9 mouse cellular contexts compared by ENCODE assay signal in genomic region chr1:185587671-185588347, GRCm38 (mm10).
DNase-seq lines count a peak whose midpoint lies in the region; ATAC-seq lines count a peak whose summit lies in the region.
"Had no signal": no experiment of that assay in that cellular context is flagged by ENCODE, and none has a peak within 500 bp of the region (broad histone marks: within the 10 kb centered on the region; RNA-seq: fewer than 3 reads in every experiment).

No protein-coding gene starts in this region.

- no peak overlapping the region for H3K27ac ChIP-seq in kidney, embryonic 16.5 days (ENCODE audit: low read length)

- no peaks in the 10 kb centered on the region for H3K27me3 ChIP-seq in kidney, embryonic 16.5 days (ENCODE audit: insufficient read depth, low read length)

- no peak overlapping the region for H3K4me2 ChIP-seq in kidney, embryonic 16.5 days (replicated peaks; ENCODE audit: low read depth, low read length)

- peaks cover 6% of the 10 kb centered on the region; the same call in 1 of the 2 replicates for H3K4me1 ChIP-seq in kidney, embryonic 16.5 days (ENCODE audit: insufficient read depth, low read length)

- 55% methylated on average over 13 of the region's 13 CpGs for WGBS in kidney, embryonic 16.5 days

- H3K9ac ChIP-seq in kidney, embryonic 16.5 days (replicated peaks; ENCODE audit: low read length), result no peak overlapping the region

- peak; percentile 59; the same call in 1 of the 2 replicates for ATAC-seq in kidney, embryonic 16.5 days (ENCODE audit: low FRiP score, low TSS enrichment)

- H3K4me3 ChIP-seq in kidney, embryonic 16.5 days (ENCODE audit: low read length), result no peak overlapping the region

- H3K36me3 ChIP-seq in kidney, embryonic 16.5 days (ENCODE audit: insufficient read depth, low read length), result no peaks in the 10 kb centered on the region

- DNase-seq in kidney, adult 18-20 months, result no peak
- DNase-seq in gastrocnemius, adult 8-10 months (ENCODE audit: low spot score in 2 of 2), result peak; percentile 19 to 60
- DNase-seq in kidney, postnatal 4 days, result peak; percentile 8 to 27
- DNase-seq in skeletal muscle tissue, adult 2 months (ENCODE audit: low read depth, low spot score), result peak; percentile 70
- DNase-seq in urinary bladder, postnatal 14 days (ENCODE audit: low spot score), result no peak
- DNase-seq in urinary bladder, postnatal 25 days (ENCODE audit: low spot score), result no peak
- no peak for DNase-seq in layer of hippocampus, adult 9-10 months (ENCODE audit: low spot score)
- DNase-seq: retina, postnatal 1 day had no signal

- H3K9me3 ChIP-seq in kidney, embryonic 16.5 days (ENCODE audit: low read length), result no peaks in the 10 kb centered on the region

Comparison
In these comparisons a context has a peak if more than half of its experiments do, and no peak if none do; other contexts are left out.
1. DNase-seq: peak in gastrocnemius, adult 8-10 months (2 of 2), kidney, postnatal 4 days (2 of 2) and skeletal muscle tissue, adult 2 months (single experiment); none in kidney, adult 18-20 months (single experiment), urinary bladder, postnatal 14 days (single experiment), urinary bladder, postnatal 25 days (single experiment) and layer of hippocampus, adult 9-10 months (single experiment).